Mouse (Mus musculus) heart, adult 18-20 months (tissue): ENCODE measurements at regions not wholly inside any gene's neighbourhood (a gene's known extent, or its start where the extent isn't known, plus 50 kb on each side); places are given as distances from the start of the nearest gene placed in this dataset.

Experiments
- DNase-seq, 2 experiments: peaks; one replicate each; pipeline ENCODE4 v3.0.0; 2021 to 2022; ENCODE audit warnings: mixed read lengths in 1 of 2

- DNase-seq, result no peak
Observed at GRCm38 (mm10) chr9:41565784-41566183, 404.3 kb upstream of the Ubash3b start.

GRCm38 (mm10) chr9:41563376-41563775 is 401.9 kb upstream of the Ubash3b start:
- no peak for DNase-seq

GRCm38 (mm10) chr9:41558456-41558855 is 397.0 kb upstream of the Ubash3b start:
- no peak for DNase-seq

- DNase-seq, result peak in 1 of 2 experiments; percentile 15
Observed at GRCm38 (mm10) chr9:41556888-41557287, 395.4 kb upstream of the Ubash3b start.

- peak in 1 of 2 experiments; percentile 81 for DNase-seq
Observed at GRCm38 (mm10) chr9:41545776-41546175, 384.3 kb upstream of the Ubash3b start.

- no peak for DNase-seq
Observed at GRCm38 (mm10) chr9:41542511-41542910, 381.0 kb upstream of the Ubash3b start.

- no peak for DNase-seq
Observed at GRCm38 (mm10) chr9:41541327-41541726, 379.8 kb upstream of the Ubash3b start.

- DNase-seq, result peak in 1 of 2 experiments; percentile 23
Observed at GRCm38 (mm10) chr9:41532786-41533185, 371.3 kb upstream of the Ubash3b start.

GRCm38 (mm10) chr9:41532290-41532689 is 370.8 kb upstream of the Ubash3b start:
- peak in 1 of 2 experiments; percentile 39 for DNase-seq

- peak; percentile 25 to 30 for DNase-seq
Observed at GRCm38 (mm10) chr9:41531596-41531995, 370.1 kb upstream of the Ubash3b start.

- DNase-seq, result peak; percentile 18 to 32
Observed at GRCm38 (mm10) chr9:41526126-41526525, 364.6 kb upstream of the Ubash3b start.

- no peak for DNase-seq
Observed at GRCm38 (mm10) chr9:41525534-41525933, 364.0 kb upstream of the Ubash3b start.

GRCm38 (mm10) chr9:41524591-41524990 is 363.1 kb upstream of the Ubash3b start:
- DNase-seq, result no peak

GRCm38 (mm10) chr9:41523969-41524368 is 362.5 kb upstream of the Ubash3b start:
- DNase-seq, result no peak

GRCm38 (mm10) chr9:41522302-41522701 is 360.8 kb upstream of the Ubash3b start:
- no peak for DNase-seq

GRCm38 (mm10) chr9:41517787-41518186 is 356.3 kb upstream of the Ubash3b start:
- DNase-seq, result no peak

- DNase-seq, result no peak
Observed at GRCm38 (mm10) chr9:41517053-41517696, 355.7 kb upstream of the Ubash3b start.

- peak; percentile 58 to 71 for DNase-seq
Observed at GRCm38 (mm10) chr9:41515192-41515591, 353.7 kb upstream of the Ubash3b start.

GRCm38 (mm10) chr9:41513701-41514100 is 352.2 kb upstream of the Ubash3b start:
- no peak for DNase-seq

GRCm38 (mm10) chr9:41509597-41509996 is 348.1 kb upstream of the Ubash3b start:
- DNase-seq, result no peak

- DNase-seq, result no peak
Observed at GRCm38 (mm10) chr9:41508746-41509145, 347.2 kb upstream of the Ubash3b start.

GRCm38 (mm10) chr9:41498326-41498725 is 336.8 kb upstream of the Ubash3b start:
- peak in 1 of 2 experiments; percentile 18 for DNase-seq

- no peak for DNase-seq
Observed at GRCm38 (mm10) chr9:41490112-41490511, 328.6 kb upstream of the Ubash3b start.

GRCm38 (mm10) chr9:41488046-41488445 is 326.5 kb upstream of the Ubash3b start:
- DNase-seq, result no peak
